ENCODE assay signal across 9 mouse cellular contexts in genomic region chr4:140964620-140965019, GRCm38 (mm10). TPM values are rescaled to one million over a fixed set of nuclear protein-coding genes. Genes with fewer than 3 reads are reported as not detected.
DNase-seq lines count a peak whose midpoint lies in the region; ATAC-seq and TF ChIP-seq lines count a peak whose summit lies in the region.
"Had no signal": no experiment of that assay in that cellular context is flagged by ENCODE, and none has a peak within 500 bp of the region (broad histone marks: within the 10 kb centered on the region; RNA-seq: fewer than 3 reads in every experiment).

No protein-coding gene starts in this region.

- peaks cover 57% of the 10 kb centered on the region for H3K79me2 ChIP-seq in C2C12 (ENCODE audit: control insufficient read depth, insufficient read depth)

- H3K79me3 ChIP-seq in C2C12 (ENCODE audit: low read depth), result peaks cover 40% of the 10 kb centered on the region

- H3ac ChIP-seq in C2C12 (ENCODE audit: control insufficient read depth, insufficient read length, low read depth), result no peak overlapping the region

- TF ChIP-seq CTCF in C2C12 (IDR thresholded peaks at IDR 0.05; ENCODE audit: control insufficient read depth, insufficient read depth, insufficient read length), result peak; percentile 20

- H3K36me3 ChIP-seq in C2C12 (ENCODE audit: control insufficient read depth, insufficient read depth), result peaks cover 39% of the 10 kb centered on the region

- no peak overlapping the region for H3K4me3 ChIP-seq in C2C12 (ENCODE audit: insufficient read depth, poor library complexity, severe bottlenecking)
- H3K4me3 ChIP-seq: heart, embryonic 13.5 days had no signal

- ATAC-seq in granulocyte monocyte progenitor cell, adult 5-6 weeks (replicated peaks; ENCODE audit: poor library complexity, severe bottlenecking), result peak; percentile 48

- DNase-seq in NIH3T3 (ENCODE audit: low read depth), result peak; percentile 85
- peak; percentile 39 to 75 for DNase-seq in cerebellum, postnatal 4 days (ENCODE audit: low spot score in 2 of 2)
- DNase-seq in layer of hippocampus, adult 18-20 months (ENCODE audit: low spot score in 2 of 2), result peak; percentile 64 to 89
- peak; percentile 85 for DNase-seq in lung, postnatal 10 days
- peak; percentile 91 for DNase-seq in retina, embryonic 14.5 days (ENCODE audit: low spot score)
- DNase-seq in urinary bladder, postnatal 36 days (ENCODE audit: low spot score in 2 of 2), result peak; percentile 62 to 76

- no peaks in the 10 kb centered on the region for H3K27me3 ChIP-seq in C2C12 (ENCODE audit: control insufficient read depth, insufficient read depth, insufficient read length)
- H3K27me3 ChIP-seq: heart, embryonic 13.5 days had no signal

TF ChIP-seq in C2C12, 6 proteins besides CTCF, POLR2A, EP300 and RAD21:
- no peak for TF ChIP-seq MYOD1 (IDR thresholded peaks at IDR 0.05; ENCODE audit: control insufficient read depth, insufficient read length, low read depth)
- no peak for TF ChIP-seq USF1 (IDR thresholded peaks at IDR 0.05; ENCODE audit: low read depth)
- TF ChIP-seq FOSL1 (IDR thresholded peaks at IDR 0.05; ENCODE audit: insufficient read depth, low read length, poor library complexity, severe bottlenecking), result no peak
- no peak for TF ChIP-seq MAX (IDR thresholded peaks at IDR 0.05)
- TF ChIP-seq CEBPB (IDR thresholded peaks at IDR 0.05; ENCODE audit: low read depth), result no peak
- TF ChIP-seq MYOG (IDR thresholded peaks at IDR 0.05; ENCODE audit: control insufficient read depth, extremely low read depth, insufficient read length), result no peak

RNA-seq across cellular contexts. Expression of gene Sdhb, which starts 3.6 kb away (rescaled TPM):
- polyA plus RNA-seq in C2C12 (2012; fragmentation: generic; extraction: Trizol), result 370 TPM
- total RNA-seq in granulocyte monocyte progenitor cell, adult 5-6 weeks (2014; fragmentation: Nextera tagmentation), result 143 and 167 TPM in 2 replicates
- total RNA-seq in granulocyte monocyte progenitor cell, adult 5-6 weeks (2017), result 116 and 142 TPM in 2 replicates
- 100 to 1,000 TPM; 183 to 190 TPM for total RNA-seq in layer of hippocampus, adult 18-20 months (2021)

RNA-seq across cellular contexts. Expression of gene Atp13a2, which starts 22.1 kb away (rescaled TPM):
- polyA plus RNA-seq in C2C12 (2012; fragmentation: generic; extraction: Trizol), result 17.1 TPM
- total RNA-seq in granulocyte monocyte progenitor cell, adult 5-6 weeks (2014; fragmentation: Nextera tagmentation), result 30.0 and 30.5 TPM in 2 replicates
- 14.5 and 23.6 TPM in 2 replicates for total RNA-seq in granulocyte monocyte progenitor cell, adult 5-6 weeks (2017)
- 100 to 1,000 TPM; 151 to 157 TPM for total RNA-seq in layer of hippocampus, adult 18-20 months (2021)

RNA-seq across cellular contexts. Expression of gene Mfap2, which starts 45.6 kb away (rescaled TPM):
- 2.0 TPM for polyA plus RNA-seq in C2C12 (2012; fragmentation: generic; extraction: Trizol)
- not detected in 2 replicates for total RNA-seq in granulocyte monocyte progenitor cell, adult 5-6 weeks (2014; fragmentation: Nextera tagmentation)
- total RNA-seq in granulocyte monocyte progenitor cell, adult 5-6 weeks (2017), result not detected in 2 replicates
- total RNA-seq in layer of hippocampus, adult 18-20 months (2021), result 1 to 10 TPM; 3.4 to 4.5 TPM

RNA-seq across cellular contexts. Expression of gene Padi2, which starts 58.5 kb away (rescaled TPM):
- 2.1 TPM for polyA plus RNA-seq in C2C12 (2012; fragmentation: generic; extraction: Trizol)
- 13.1 TPM in 2 replicates for total RNA-seq in granulocyte monocyte progenitor cell, adult 5-6 weeks (2014; fragmentation: Nextera tagmentation)
- 4.0 and 6.6 TPM in 2 replicates for total RNA-seq in granulocyte monocyte progenitor cell, adult 5-6 weeks (2017)
- total RNA-seq in layer of hippocampus, adult 18-20 months (2021), result 10 to 100 TPM; 25.0 to 27.3 TPM

Comparison
In these comparisons a context has a peak if more than half of its experiments do, and no peak if none do; other contexts are left out.
1. RNA of gene Atp13a2, which starts 22.1 kb away (total RNA-seq): 151 to 157 TPM in layer of hippocampus, adult 18-20 months; 14.5 to 30.5 TPM in granulocyte monocyte progenitor cell, adult 5-6 weeks; every median in the first group is over 4 times any median in the second.
2. RNA of gene Mfap2, which starts 45.6 kb away (total RNA-seq): 3.4 to 4.5 TPM in layer of hippocampus, adult 18-20 months; not detected in granulocyte monocyte progenitor cell, adult 5-6 weeks; every median in the first group is over 4 times any median in the second.
3. Peak in every context shown above with its lines, with median percentiles within 50 percentile points of each other: DNase-seq.